Mouse (Mus musculus): ENCODE measurements around the gene Opcml.

DNA sequence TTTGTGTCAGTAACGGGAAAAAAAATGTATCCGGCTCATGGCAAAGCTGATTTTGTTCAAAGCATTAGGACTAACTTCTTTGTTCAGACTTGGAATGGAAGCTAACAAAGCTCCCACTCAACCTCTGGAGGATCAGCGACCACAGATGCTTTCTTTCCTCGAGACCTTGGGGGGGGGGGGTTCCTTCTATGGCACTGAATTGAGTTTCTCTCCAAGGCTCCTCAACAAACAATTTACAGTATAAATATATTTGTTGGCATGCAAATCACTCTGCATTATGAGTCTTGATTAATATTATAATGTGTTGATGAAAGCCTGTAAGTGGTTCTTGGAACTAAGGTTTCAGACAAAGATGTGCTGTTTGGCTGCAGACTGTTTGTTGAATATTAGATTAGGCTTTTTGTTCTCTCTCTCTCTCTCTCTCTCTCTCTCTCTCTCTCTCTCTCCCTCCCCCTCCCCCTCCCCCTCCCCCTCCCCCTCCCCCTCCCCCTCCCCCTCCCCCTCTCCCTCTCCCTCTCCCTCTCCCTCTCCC, 797.3 kb downstream of the Opcml start:
- TF ChIP-seq POLR2A (IDR thresholded peaks at IDR 0.05; ENCODE audit: extremely low read depth, insufficient read depth, low read length), result no peak
- no peak for TF ChIP-seq CTCF (IDR thresholded peaks at IDR 0.05; ENCODE audit: low read depth, low read length)

Measured in liver, adult 2 months (tissue).